Mouse (Mus musculus): ENCODE data around the gene Srebf2. TPM values are rescaled to one million over a fixed set of nuclear protein-coding genes. Genes with fewer than 3 reads are reported as not detected.

The Srebf2 gene
- polyA plus RNA-seq, 1 experiment: 180 TPM

GRCm38 (mm10) chr15:82221104-82221860, 74.3 kb downstream of the Srebf2 start:
- TF ChIP-seq USF1 (IDR thresholded peaks at IDR 0.05; ENCODE audit: low read depth) (no peak), MYOD1 (IDR thresholded peaks at IDR 0.05; ENCODE audit: control insufficient read depth, insufficient read length, low read depth) (peak; percentile 46), CTCF (IDR thresholded peaks at IDR 0.05; ENCODE audit: control insufficient read depth, insufficient read depth, insufficient read length) (peak; percentile 8)
- Histone ChIP-seq H3K79me3 (ENCODE audit: low read depth) (no peaks in the 10 kb centered on the region), H3ac (ENCODE audit: control insufficient read depth, insufficient read length, low read depth) (no peak overlapping the region), H3K27me3 (ENCODE audit: control insufficient read depth, insufficient read depth, insufficient read length) (peaks cover 5% of the 10 kb centered on the region), H3K79me2 (ENCODE audit: control insufficient read depth, insufficient read depth) (no peaks in the 10 kb centered on the region), H3K4me3 (ENCODE audit: insufficient read depth, poor library complexity, severe bottlenecking) (no peak overlapping the region), H3K36me3 (ENCODE audit: control insufficient read depth, insufficient read depth) (no peaks in the 10 kb centered on the region)

GRCm38 (mm10) chr15:82223251-82223650, 76.3 kb downstream of the Srebf2 start:
- H3K4me3 ChIP-seq (ENCODE audit: insufficient read depth, poor library complexity, severe bottlenecking): no peak overlapping the region
- peaks cover 5% of the 10 kb centered on the region for H3K27me3 ChIP-seq (ENCODE audit: control insufficient read depth, insufficient read depth, insufficient read length)
- H3K79me3 ChIP-seq (ENCODE audit: low read depth): no peaks in the 10 kb centered on the region
- no peaks in the 10 kb centered on the region for H3K79me2 ChIP-seq (ENCODE audit: control insufficient read depth, insufficient read depth)
- no peak for TF ChIP-seq CEBPB (IDR thresholded peaks at IDR 0.05; ENCODE audit: low read depth)
- TF ChIP-seq MAX (IDR thresholded peaks at IDR 0.05): no peak
- TF ChIP-seq USF1 (IDR thresholded peaks at IDR 0.05; ENCODE audit: low read depth): no peak
- no peak for TF ChIP-seq FOSL1 (IDR thresholded peaks at IDR 0.05; ENCODE audit: insufficient read depth, low read length, poor library complexity, severe bottlenecking)
- TF ChIP-seq MYOD1 (IDR thresholded peaks at IDR 0.05; ENCODE audit: control insufficient read depth, insufficient read length, low read depth): no peak
- no peak for TF ChIP-seq CTCF (IDR thresholded peaks at IDR 0.05; ENCODE audit: control insufficient read depth, insufficient read depth, insufficient read length)
- TF ChIP-seq MYOG (IDR thresholded peaks at IDR 0.05; ENCODE audit: control insufficient read depth, extremely low read depth, insufficient read length): no peak
- H3K36me3 ChIP-seq (ENCODE audit: control insufficient read depth, insufficient read depth): no peaks in the 10 kb centered on the region
- H3ac ChIP-seq (ENCODE audit: control insufficient read depth, insufficient read length, low read depth): no peak overlapping the region

- H3K79me3 ChIP-seq (ENCODE audit: low read depth): no peaks in the 10 kb centered on the region
- H3K79me2 ChIP-seq (ENCODE audit: control insufficient read depth, insufficient read depth): no peaks in the 10 kb centered on the region
- H3ac ChIP-seq (ENCODE audit: control insufficient read depth, insufficient read length, low read depth): peak within 1 kb of the TSS; percentile 31
- H3K4me3 ChIP-seq (ENCODE audit: insufficient read depth, poor library complexity, severe bottlenecking): peak within 1 kb of the TSS; percentile 0
- H3K27me3 ChIP-seq (ENCODE audit: control insufficient read depth, insufficient read depth, insufficient read length): peaks cover 5% of the 10 kb centered on the region
- TF ChIP-seq MYOD1 (IDR thresholded peaks at IDR 0.05; ENCODE audit: control insufficient read depth, insufficient read length, low read depth) (no peak), FOSL1 (IDR thresholded peaks at IDR 0.05; ENCODE audit: insufficient read depth, low read length, poor library complexity, severe bottlenecking) (no peak), CTCF (IDR thresholded peaks at IDR 0.05; ENCODE audit: control insufficient read depth, insufficient read depth, insufficient read length) (no peak), MYOG (IDR thresholded peaks at IDR 0.05; ENCODE audit: control insufficient read depth, extremely low read depth, insufficient read length) (no peak), MAX (IDR thresholded peaks at IDR 0.05) (no peak), CEBPB (IDR thresholded peaks at IDR 0.05; ENCODE audit: low read depth) (no peak), USF1 (IDR thresholded peaks at IDR 0.05; ENCODE audit: low read depth) (no peak)
- H3K36me3 ChIP-seq (ENCODE audit: control insufficient read depth, insufficient read depth): no peaks in the 10 kb centered on the region
These were observed 76.9 kb downstream of the Srebf2 start, which contains the start of gene Tnfrsf13c for GRCm38 (mm10) chr15:82223657-82224601. Tnfrsf13c (minus strand) TSS chr15:82224369.

GRCm38 (mm10) chr15:82224602-82225215, 77.7 kb downstream of the Srebf2 start:
- no peak overlapping the region for H3K4me3 ChIP-seq (ENCODE audit: insufficient read depth, poor library complexity, severe bottlenecking)
- H3K79me2 ChIP-seq (ENCODE audit: control insufficient read depth, insufficient read depth): no peaks in the 10 kb centered on the region
- peaks cover 5% of the 10 kb centered on the region for H3K27me3 ChIP-seq (ENCODE audit: control insufficient read depth, insufficient read depth, insufficient read length)
- H3K79me3 ChIP-seq (ENCODE audit: low read depth): no peaks in the 10 kb centered on the region
- no peak for TF ChIP-seq FOSL1 (IDR thresholded peaks at IDR 0.05; ENCODE audit: insufficient read depth, low read length, poor library complexity, severe bottlenecking)
- TF ChIP-seq MAX (IDR thresholded peaks at IDR 0.05): no peak
- no peak for TF ChIP-seq MYOG (IDR thresholded peaks at IDR 0.05; ENCODE audit: control insufficient read depth, extremely low read depth, insufficient read length)
- TF ChIP-seq USF1 (IDR thresholded peaks at IDR 0.05; ENCODE audit: low read depth): no peak
- no peak for TF ChIP-seq MYOD1 (IDR thresholded peaks at IDR 0.05; ENCODE audit: control insufficient read depth, insufficient read length, low read depth)
- no peak for TF ChIP-seq CEBPB (IDR thresholded peaks at IDR 0.05; ENCODE audit: low read depth)
- TF ChIP-seq CTCF (IDR thresholded peaks at IDR 0.05; ENCODE audit: control insufficient read depth, insufficient read depth, insufficient read length): no peak
- H3K36me3 ChIP-seq (ENCODE audit: control insufficient read depth, insufficient read depth): no peaks in the 10 kb centered on the region
- H3ac ChIP-seq (ENCODE audit: control insufficient read depth, insufficient read length, low read depth): no peak overlapping the region

- peaks cover 5% of the 10 kb centered on the region for H3K27me3 ChIP-seq (ENCODE audit: control insufficient read depth, insufficient read depth, insufficient read length)
- no peaks in the 10 kb centered on the region for H3K79me3 ChIP-seq (ENCODE audit: low read depth)
- no peaks in the 10 kb centered on the region for H3K79me2 ChIP-seq (ENCODE audit: control insufficient read depth, insufficient read depth)
- no peaks in the 10 kb centered on the region for H3K36me3 ChIP-seq (ENCODE audit: control insufficient read depth, insufficient read depth)
- no peak overlapping the region for H3ac ChIP-seq (ENCODE audit: control insufficient read depth, insufficient read length, low read depth)
- TF ChIP-seq CEBPB (IDR thresholded peaks at IDR 0.05; ENCODE audit: low read depth): no peak
- no peak overlapping the region for H3K4me3 ChIP-seq (ENCODE audit: insufficient read depth, poor library complexity, severe bottlenecking)
These were observed 78.8 kb downstream of the Srebf2 start for GRCm38 (mm10) chr15:82225769-82226168.

Measured in C2C12 (cell line).